Mouse (Mus musculus): ENCODE measurements around the gene Bbs7.

The Bbs7 gene

GRCm38 (mm10) chr3:36551851-36552384 is 61.4 kb downstream of the Bbs7 start:
- no peak for DNase-seq (ENCODE audit: low spot score in 2 of 2)

- DNase-seq (ENCODE audit: low spot score in 2 of 2): no peak
These were observed 61.9 kb downstream of the Bbs7 start for GRCm38 (mm10) chr3:36551343-36551742.

- no peak for DNase-seq (ENCODE audit: low spot score in 2 of 2)
These were observed 68.3 kb downstream of the Bbs7 start for GRCm38 (mm10) chr3:36544961-36545360.

- DNase-seq (ENCODE audit: low spot score in 2 of 2): no peak
These were observed 71.9 kb downstream of the Bbs7 start for GRCm38 (mm10) chr3:36541399-36541798.

- DNase-seq (ENCODE audit: low spot score in 2 of 2): peak in 1 of 2 experiments; percentile 10
These were observed 72.5 kb downstream of the Bbs7 start for GRCm38 (mm10) chr3:36540756-36541155.

GRCm38 (mm10) chr3:36537701-36538470 is 75.4 kb downstream of the Bbs7 start:
- DNase-seq (ENCODE audit: low spot score in 2 of 2): no peak

- DNase-seq (ENCODE audit: low spot score in 2 of 2): no peak
These were observed 77.2 kb downstream of the Bbs7 start for GRCm38 (mm10) chr3:36536041-36536440.

GRCm38 (mm10) chr3:36533201-36533672 is 80.0 kb downstream of the Bbs7 start:
- DNase-seq (ENCODE audit: low spot score in 2 of 2): no peak

GRCm38 (mm10) chr3:36532738-36533137 is 80.5 kb downstream of the Bbs7 start:
- no peak for DNase-seq (ENCODE audit: low spot score in 2 of 2)

GRCm38 (mm10) chr3:36531979-36532542 is 81.2 kb downstream of the Bbs7 start:
- DNase-seq (ENCODE audit: low spot score in 2 of 2): no peak

- DNase-seq (ENCODE audit: low spot score in 2 of 2): no peak
These were observed 82.0 kb downstream of the Bbs7 start for GRCm38 (mm10) chr3:36531242-36531641.

GRCm38 (mm10) chr3:36530781-36531180 is 82.5 kb downstream of the Bbs7 start:
- no peak for DNase-seq (ENCODE audit: low spot score in 2 of 2)

- DNase-seq (ENCODE audit: low spot score in 2 of 2): no peak
These were observed 82.9 kb downstream of the Bbs7 start for GRCm38 (mm10) chr3:36530345-36530744.

GRCm38 (mm10) chr3:36524466-36524865 is 88.8 kb downstream of the Bbs7 start:
- DNase-seq (ENCODE audit: low spot score in 2 of 2): no peak

Data from urinary bladder, postnatal 36 days (tissue).